Mouse (Mus musculus): Measurements from ENCODE around the gene Gstp1. TPM values are rescaled to one million over a fixed set of nuclear protein-coding genes. Genes with fewer than 3 reads are reported as not detected.

Gene Gstp1
- polyA plus RNA-seq, 1 experiment = 187 TPM

DNA sequence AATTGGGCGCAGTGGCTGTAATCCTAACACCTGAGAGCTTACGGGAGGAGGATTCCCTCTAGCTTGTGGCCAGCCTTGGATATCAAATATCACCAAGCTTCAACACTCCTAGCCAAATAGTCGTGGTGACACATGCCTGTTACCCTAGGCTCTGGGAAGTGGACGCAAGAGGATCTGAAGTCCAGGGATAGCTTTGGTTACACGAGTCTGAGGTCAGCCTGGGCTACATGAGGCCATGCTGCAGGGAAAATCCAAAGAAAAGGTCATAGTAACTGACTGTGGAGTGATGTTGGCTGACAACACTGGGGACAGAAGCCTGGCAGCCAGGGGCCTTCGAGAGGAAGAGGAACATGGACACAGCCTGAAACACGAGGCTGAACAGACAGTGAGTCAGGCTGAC, 41.7 kb downstream of the Gstp1 start:
- TF ChIP-seq POLR2A (IDR thresholded peaks at IDR 0.05; ENCODE audit: borderline replicate concordance, control insufficient read depth, low read depth, low read length) = no peak
- TF ChIP-seq CTCF (IDR thresholded peaks at IDR 0.05; ENCODE audit: control insufficient read depth, insufficient read depth, low read length) = no peak
- no peak overlapping the region for H3K4me3 ChIP-seq (replicated peaks; ENCODE audit: control insufficient read depth, low read depth, low read length)
- H3K27ac ChIP-seq (ENCODE audit: control insufficient read depth, insufficient read depth, low read depth, low read length, poor library complexity) = no peak overlapping the region
- WGBS = 63% methylated on average over 7 of the region's 7 CpGs
- peaks cover 2% of the 10 kb centered on the region for H3K4me1 ChIP-seq (ENCODE audit: control insufficient read depth, insufficient read depth, low read length)

DNA sequence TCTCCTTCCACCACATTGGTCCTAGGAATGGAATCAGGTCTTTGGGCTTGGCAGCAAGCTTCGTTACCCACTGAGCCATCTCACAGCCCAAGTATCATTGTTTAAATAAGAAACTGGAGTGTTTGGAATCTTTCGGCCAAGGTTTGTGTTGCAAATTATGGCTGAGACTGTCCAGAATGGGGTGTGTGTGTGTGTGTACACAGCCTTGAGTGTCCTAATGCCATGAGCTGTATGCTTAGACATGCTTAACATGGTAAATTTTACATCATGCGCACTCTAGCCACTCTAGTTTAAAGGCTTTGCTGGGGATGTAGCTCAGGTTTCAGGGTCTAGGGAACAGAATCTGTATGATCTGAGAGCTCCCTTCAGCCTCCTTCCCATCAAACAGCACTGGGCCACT, 42.3 kb downstream of the Gstp1 start:
- H3K4me1 ChIP-seq (ENCODE audit: control insufficient read depth, insufficient read depth, low read length) = no peaks in the 10 kb centered on the region; the same call in 1 of the 2 replicates

DNA sequence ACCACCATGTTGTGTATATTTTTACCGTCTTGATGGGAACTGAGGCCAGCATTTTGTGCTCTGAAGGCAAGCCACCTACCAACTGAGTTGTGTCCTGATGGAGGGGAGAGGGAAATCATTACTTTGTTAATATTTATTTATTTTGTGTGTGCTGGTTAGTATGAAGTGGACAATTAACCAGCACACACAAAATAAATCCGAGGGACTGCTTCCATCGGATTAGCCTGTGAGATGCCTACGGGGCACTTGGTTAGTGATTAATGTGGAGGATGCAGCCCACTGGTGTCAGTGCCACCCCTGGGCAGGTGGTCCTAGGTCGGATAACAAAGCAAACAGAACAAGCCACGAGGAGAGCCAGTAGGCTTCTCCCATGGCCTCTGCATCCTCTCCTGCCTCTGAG, 42.9 kb downstream of the Gstp1 start:
- WGBS = 82% methylated on average over 6 of the region's 6 CpGs
- H3K4me3 ChIP-seq (replicated peaks; ENCODE audit: control insufficient read depth, low read depth, low read length) = no peak overlapping the region
- TF ChIP-seq CTCF (IDR thresholded peaks at IDR 0.05; ENCODE audit: control insufficient read depth, insufficient read depth, low read length) (no peak), POLR2A (IDR thresholded peaks at IDR 0.05; ENCODE audit: borderline replicate concordance, control insufficient read depth, low read depth, low read length) (no peak)
- no peak overlapping the region for H3K27ac ChIP-seq (ENCODE audit: control insufficient read depth, insufficient read depth, low read depth, low read length, poor library complexity)
- H3K4me1 ChIP-seq (ENCODE audit: control insufficient read depth, insufficient read depth, low read length) = no peaks in the 10 kb centered on the region; the same call in 1 of the 2 replicates

More for the DNA sequence above, 42.3 kb downstream of the Gstp1 start:
- 90% methylated on average over 3 of the region's 3 CpGs for WGBS
- Histone ChIP-seq H3K4me3 (replicated peaks; ENCODE audit: control insufficient read depth, low read depth, low read length) (no peak overlapping the region), H3K27ac (ENCODE audit: control insufficient read depth, insufficient read depth, low read depth, low read length, poor library complexity) (no peak overlapping the region)
- no peak for TF ChIP-seq CTCF (IDR thresholded peaks at IDR 0.05; ENCODE audit: control insufficient read depth, insufficient read depth, low read length)
- no peak for TF ChIP-seq POLR2A (IDR thresholded peaks at IDR 0.05; ENCODE audit: borderline replicate concordance, control insufficient read depth, low read depth, low read length)

DNA sequence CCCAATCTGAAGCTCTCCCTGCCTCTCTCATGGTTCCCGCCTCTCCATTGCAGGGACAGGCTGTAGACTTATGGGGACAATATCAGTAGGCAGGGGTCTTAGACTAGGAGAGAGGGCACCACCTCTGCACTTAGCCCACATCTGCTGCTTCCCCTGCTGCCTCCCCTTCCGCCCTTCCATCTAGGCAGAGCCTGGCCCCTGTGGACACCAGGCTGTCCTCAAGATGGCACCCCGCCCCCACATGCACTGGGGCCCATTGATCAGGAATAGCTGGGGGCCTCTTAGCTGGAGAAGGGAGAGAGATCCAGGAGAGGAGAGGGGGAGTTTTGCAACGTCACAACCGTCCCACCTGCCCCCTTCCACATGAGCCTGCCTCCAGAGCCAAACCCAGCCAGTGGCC, 45.4 kb downstream of the Gstp1 start, which contains the start of gene Tbx10:
Gene Tbx10 (plus strand): TSS at position 337 of the 400 bp plus-strand sequence.
- WGBS = 75% methylated on average over 5 of the region's 5 CpGs
- Histone ChIP-seq H3K4me1 (ENCODE audit: control insufficient read depth, insufficient read depth, low read length) (no peaks in the 10 kb centered on the region), H3K27ac (ENCODE audit: control insufficient read depth, insufficient read depth, low read depth, low read length, poor library complexity) (no peak within 1 kb of the TSS), H3K4me3 (replicated peaks; ENCODE audit: control insufficient read depth, low read depth, low read length) (no peak within 1 kb of the TSS)
- no peak for TF ChIP-seq CTCF (IDR thresholded peaks at IDR 0.05; ENCODE audit: control insufficient read depth, insufficient read depth, low read length)
- TF ChIP-seq POLR2A (IDR thresholded peaks at IDR 0.05; ENCODE audit: borderline replicate concordance, control insufficient read depth, low read depth, low read length) = no peak

DNA sequence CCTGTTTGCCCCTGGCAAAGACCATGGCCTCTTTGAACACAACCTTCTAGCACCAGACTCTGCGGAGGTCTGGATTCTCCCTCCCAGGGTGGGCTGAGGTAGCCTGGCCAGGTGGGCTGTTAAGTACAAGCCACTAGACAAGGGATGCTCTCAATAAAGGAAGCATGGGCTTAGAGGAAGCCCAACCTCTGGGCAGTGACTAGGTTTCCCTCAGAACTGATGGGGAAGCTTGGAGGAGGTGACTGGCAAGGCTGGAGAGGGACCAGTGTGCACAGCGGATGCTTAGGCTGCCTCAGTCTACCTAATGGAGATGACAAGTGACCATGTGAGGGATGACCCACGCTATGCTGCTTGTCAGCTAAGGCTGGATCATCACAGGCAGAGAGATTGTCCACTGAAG, 45.8 kb downstream of the Gstp1 start:
- TF ChIP-seq CTCF (IDR thresholded peaks at IDR 0.05; ENCODE audit: control insufficient read depth, insufficient read depth, low read length) = no peak
- no peak for TF ChIP-seq POLR2A (IDR thresholded peaks at IDR 0.05; ENCODE audit: borderline replicate concordance, control insufficient read depth, low read depth, low read length)
- H3K4me3 ChIP-seq (replicated peaks; ENCODE audit: control insufficient read depth, low read depth, low read length) = no peak overlapping the region
- WGBS = 90% methylated on average over 3 of the region's 3 CpGs
- H3K4me1 ChIP-seq (ENCODE audit: control insufficient read depth, insufficient read depth, low read length) = no peaks in the 10 kb centered on the region
- no peak overlapping the region for H3K27ac ChIP-seq (ENCODE audit: control insufficient read depth, insufficient read depth, low read depth, low read length, poor library complexity)

DNA sequence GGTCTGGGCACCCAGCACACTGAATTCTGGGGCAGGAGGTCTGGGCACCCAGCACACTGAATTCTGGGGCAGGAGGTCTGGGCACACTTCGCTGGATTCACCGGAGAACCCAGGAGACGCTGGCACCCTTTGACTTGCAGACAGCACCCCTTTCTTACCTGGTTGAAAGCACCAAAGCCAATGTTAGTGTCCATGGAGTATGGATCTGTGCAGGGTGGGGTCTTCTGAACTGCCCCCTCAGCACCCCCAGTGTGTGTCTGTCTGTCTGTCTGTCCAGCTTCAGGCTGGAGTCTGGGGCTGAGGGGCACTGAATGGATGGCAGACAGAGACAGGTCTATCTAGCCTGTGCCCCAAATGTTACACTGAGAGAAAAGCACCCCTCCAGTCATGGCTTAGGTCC, 46.2 kb downstream of the Gstp1 start:
- WGBS = 91% methylated on average over 3 of the region's 3 CpGs
- Histone ChIP-seq H3K4me1 (ENCODE audit: control insufficient read depth, insufficient read depth, low read length) (no peaks in the 10 kb centered on the region), H3K27ac (ENCODE audit: control insufficient read depth, insufficient read depth, low read depth, low read length, poor library complexity) (no peak overlapping the region), H3K4me3 (replicated peaks; ENCODE audit: control insufficient read depth, low read depth, low read length) (no peak overlapping the region)
- TF ChIP-seq CTCF (IDR thresholded peaks at IDR 0.05; ENCODE audit: control insufficient read depth, insufficient read depth, low read length) = no peak
- no peak for TF ChIP-seq POLR2A (IDR thresholded peaks at IDR 0.05; ENCODE audit: borderline replicate concordance, control insufficient read depth, low read depth, low read length)

DNA sequence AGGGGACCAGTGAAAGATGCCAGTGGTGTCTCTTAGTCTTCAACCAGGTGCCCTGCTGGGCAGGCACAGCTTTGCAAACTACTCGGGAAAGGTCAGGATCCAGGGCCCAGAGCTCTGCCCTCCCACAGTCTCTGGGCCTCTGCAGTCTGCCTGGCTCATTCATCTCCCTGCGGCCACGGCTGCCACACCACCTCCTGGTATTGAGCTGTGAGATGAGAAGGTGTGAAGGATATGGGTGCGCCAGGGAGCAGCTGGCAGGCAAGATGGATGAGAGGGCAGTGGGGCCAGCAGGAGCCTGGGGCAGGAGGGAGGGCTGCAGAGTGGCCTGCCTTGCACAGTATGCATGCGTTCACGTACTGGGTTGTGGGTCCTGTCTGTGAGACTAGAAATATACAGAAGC, 47.0 kb downstream of the Gstp1 start:
- WGBS = 79% methylated on average over 6 of the region's 6 CpGs
- Histone ChIP-seq H3K27ac (ENCODE audit: control insufficient read depth, insufficient read depth, low read depth, low read length, poor library complexity) (no peak overlapping the region), H3K4me3 (replicated peaks; ENCODE audit: control insufficient read depth, low read depth, low read length) (no peak overlapping the region), H3K4me1 (ENCODE audit: control insufficient read depth, insufficient read depth, low read length) (no peaks in the 10 kb centered on the region)
- TF ChIP-seq POLR2A (IDR thresholded peaks at IDR 0.05; ENCODE audit: borderline replicate concordance, control insufficient read depth, low read depth, low read length) (no peak), CTCF (IDR thresholded peaks at IDR 0.05; ENCODE audit: control insufficient read depth, insufficient read depth, low read length) (no peak)

DNA sequence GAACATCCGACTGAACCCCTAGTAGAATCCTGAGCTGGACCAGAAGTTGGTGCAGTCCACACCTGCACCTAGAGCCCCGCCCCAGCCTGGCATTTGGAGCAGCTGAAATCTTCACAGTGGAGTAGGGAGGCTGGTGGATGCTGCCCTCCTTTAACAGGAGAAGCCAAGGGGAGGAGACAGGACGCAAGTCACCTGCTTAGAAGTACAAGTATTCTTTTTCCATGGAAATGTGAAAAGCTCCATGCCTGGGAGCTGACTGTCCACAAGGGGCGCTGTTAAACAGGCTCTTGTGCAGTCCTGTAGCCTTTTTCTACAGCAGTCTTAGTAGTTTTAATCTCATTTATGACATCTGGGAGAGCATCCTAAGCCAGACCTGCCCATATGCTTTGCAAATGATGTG, 49.0 kb downstream of the Gstp1 start:
- Histone ChIP-seq H3K4me1 (ENCODE audit: control insufficient read depth, insufficient read depth, low read length) (no peaks in the 10 kb centered on the region), H3K27ac (ENCODE audit: control insufficient read depth, insufficient read depth, low read depth, low read length, poor library complexity) (no peak overlapping the region), H3K4me3 (replicated peaks; ENCODE audit: control insufficient read depth, low read depth, low read length) (no peak overlapping the region)
- TF ChIP-seq POLR2A (IDR thresholded peaks at IDR 0.05; ENCODE audit: borderline replicate concordance, control insufficient read depth, low read depth, low read length) = no peak
- TF ChIP-seq CTCF (IDR thresholded peaks at IDR 0.05; ENCODE audit: control insufficient read depth, insufficient read depth, low read length) = peak; percentile 33; the same call in 1 of the 2 replicates
- 90% methylated on average over 4 of the region's 4 CpGs for WGBS

DNA sequence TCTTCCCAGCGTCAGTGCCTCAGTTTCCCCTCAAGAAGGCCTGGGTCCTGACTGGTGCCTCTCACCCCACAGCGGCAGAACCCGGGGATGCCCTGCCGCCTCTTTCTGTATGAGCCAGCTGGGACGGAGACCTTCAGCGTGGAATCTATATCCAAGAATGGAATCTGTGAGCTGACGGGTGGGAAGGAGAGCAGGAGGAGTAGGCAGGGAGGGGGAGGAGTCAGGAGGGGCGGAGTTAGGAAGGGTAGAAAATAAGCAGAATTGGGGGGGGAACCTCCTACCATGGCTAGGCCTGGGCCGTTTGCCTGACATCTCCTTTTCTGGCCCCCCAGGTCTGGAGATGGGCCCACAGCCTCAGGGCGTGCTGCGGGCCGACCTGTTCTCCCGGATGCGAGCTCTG, 49.7 kb downstream of the Gstp1 start:
- Histone ChIP-seq H3K4me3 (replicated peaks; ENCODE audit: control insufficient read depth, low read depth, low read length) (no peak overlapping the region), H3K4me1 (ENCODE audit: control insufficient read depth, insufficient read depth, low read length) (no peaks in the 10 kb centered on the region), H3K27ac (ENCODE audit: control insufficient read depth, insufficient read depth, low read depth, low read length, poor library complexity) (no peak overlapping the region)
- TF ChIP-seq POLR2A (IDR thresholded peaks at IDR 0.05; ENCODE audit: borderline replicate concordance, control insufficient read depth, low read depth, low read length) (no peak), CTCF (IDR thresholded peaks at IDR 0.05; ENCODE audit: control insufficient read depth, insufficient read depth, low read length) (no peak)
- whole genome bisulfite sequencing = 88% methylated on average over 14 of the region's 14 CpGs

Data from bone marrow, adult 2 months (tissue).